Mouse (Mus musculus): ENCODE measurements around the gene Tgtp2.
"Not testable (repeated sequence)": the region's sequence is repeated elsewhere in the genome, so short reads cannot be mapped to it uniquely, and the experiment has no call there.

Tgtp2 gene

GRCm38 (mm10) chr11:49063713-49064469 lies at the start of gene Tgtp2:
Tgtp2 (minus strand) TSS chr11:49064206.
- not testable (repeated sequence) for DNase-seq (ENCODE audit: low spot score)

GRCm38 (mm10) chr11:49112624-49113219 lies 48.7 kb upstream of the Tgtp2 start:
- DNase-seq (ENCODE audit: low spot score), result no peak

GRCm38 (mm10) chr11:49111000-49111399 lies 47.0 kb upstream of the Tgtp2 start:
- no peak for DNase-seq (ENCODE audit: low spot score)

- no peak for DNase-seq (ENCODE audit: low spot score)
Measured at GRCm38 (mm10) chr11:49108833-49109232, 44.8 kb upstream of the Tgtp2 start.

- DNase-seq (ENCODE audit: low spot score), result no peak
Measured at GRCm38 (mm10) chr11:49107650-49108537, 43.9 kb upstream of the Tgtp2 start.

- DNase-seq (ENCODE audit: low spot score), result no peak
Measured at GRCm38 (mm10) chr11:49105752-49106151, 41.7 kb upstream of the Tgtp2 start.

GRCm38 (mm10) chr11:49103047-49103693 lies 39.2 kb upstream of the Tgtp2 start:
- DNase-seq (ENCODE audit: low spot score), result peak; percentile 74

GRCm38 (mm10) chr11:49101500-49101899 lies 37.5 kb upstream of the Tgtp2 start:
- no peak for DNase-seq (ENCODE audit: low spot score)

GRCm38 (mm10) chr11:49100409-49100808 lies 36.4 kb upstream of the Tgtp2 start:
- no peak for DNase-seq (ENCODE audit: low spot score)

GRCm38 (mm10) chr11:49095367-49095766 lies 31.4 kb upstream of the Tgtp2 start:
- no peak for DNase-seq (ENCODE audit: low spot score)

- no peak for DNase-seq (ENCODE audit: low spot score)
Measured at GRCm38 (mm10) chr11:49093861-49094660, 30.1 kb upstream of the Tgtp2 start.

- DNase-seq (ENCODE audit: low spot score), result no peak
Measured at GRCm38 (mm10) chr11:49092786-49093185, 28.8 kb upstream of the Tgtp2 start.

GRCm38 (mm10) chr11:49092053-49092586 lies 28.1 kb upstream of the Tgtp2 start:
- no peak for DNase-seq (ENCODE audit: low spot score)

- no peak for DNase-seq (ENCODE audit: low spot score)
Measured at GRCm38 (mm10) chr11:49091171-49091570, 27.2 kb upstream of the Tgtp2 start.

- DNase-seq (ENCODE audit: low spot score), result no peak
Measured at GRCm38 (mm10) chr11:49090551-49090950, 26.5 kb upstream of the Tgtp2 start.

GRCm38 (mm10) chr11:49089735-49090507 lies 25.9 kb upstream of the Tgtp2 start:
- DNase-seq (ENCODE audit: low spot score), result no peak

GRCm38 (mm10) chr11:49088990-49089652 lies 25.1 kb upstream of the Tgtp2 start:
- DNase-seq (ENCODE audit: low spot score), result no peak

GRCm38 (mm10) chr11:49087830-49088616 lies 24.0 kb upstream of the Tgtp2 start:
- DNase-seq (ENCODE audit: low spot score), result peak; percentile 17

GRCm38 (mm10) chr11:49086858-49087361 lies 22.9 kb upstream of the Tgtp2 start:
- DNase-seq (ENCODE audit: low spot score), result no peak
